Mouse (Mus musculus): Measurements from ENCODE around the gene Asah2. TPM values are rescaled to one million over a fixed set of nuclear protein-coding genes. Genes with fewer than 3 reads are reported as not detected.

Asah2 gene
- polyA plus RNA-seq, 1 experiment from 2014 or later: 0.71 TPM

GRCm38 (mm10) chr19:31953799-31954198 is 154.2 kb downstream of the Asah2 start:
- no peak overlapping the region for H3K27ac ChIP-seq (replicated peaks; ENCODE audit: low read depth, low read length)
- H3K36me3 ChIP-seq (ENCODE audit: control insufficient read depth, insufficient read depth, low read length): no peaks in the 10 kb centered on the region
- no peaks in the 10 kb centered on the region for H3K4me1 ChIP-seq (ENCODE audit: control insufficient read depth, insufficient read depth, low read length)
- WGBS: 74% methylated on average over 2 of the region's 2 CpGs
- H3K27me3 ChIP-seq (ENCODE audit: control insufficient read depth, insufficient read depth, low read length): no peaks in the 10 kb centered on the region
- no peaks in the 10 kb centered on the region for H3K9me3 ChIP-seq (ENCODE audit: control insufficient read depth, low read length)
- H3K4me3 ChIP-seq (replicated peaks; ENCODE audit: low read depth, low read length): no peak overlapping the region
- ATAC-seq (ENCODE audit: low FRiP score, low TSS enrichment): no peak
- H3K4me2 ChIP-seq (ENCODE audit: low read length): no peak overlapping the region
- DNase-seq: no peak
- H3K9ac ChIP-seq (replicated peaks; ENCODE audit: low read length): no peak overlapping the region

- no peaks in the 10 kb centered on the region for H3K9me3 ChIP-seq (ENCODE audit: control insufficient read depth, low read length)
- H3K36me3 ChIP-seq (ENCODE audit: control insufficient read depth, insufficient read depth, low read length): no peaks in the 10 kb centered on the region
- H3K27me3 ChIP-seq (ENCODE audit: control insufficient read depth, insufficient read depth, low read length): no peaks in the 10 kb centered on the region
- H3K4me3 ChIP-seq (replicated peaks; ENCODE audit: low read depth, low read length): no peak overlapping the region
- DNase-seq (no peak), ATAC-seq (ENCODE audit: low FRiP score, low TSS enrichment) (no peak)
- H3K9ac ChIP-seq (replicated peaks; ENCODE audit: low read length): no peak overlapping the region
- WGBS: 86% methylated on average over 7 of the region's 7 CpGs
- no peak overlapping the region for H3K4me2 ChIP-seq (ENCODE audit: low read length)
- H3K4me1 ChIP-seq (ENCODE audit: control insufficient read depth, insufficient read depth, low read length): no peaks in the 10 kb centered on the region
- no peak overlapping the region for H3K27ac ChIP-seq (replicated peaks; ENCODE audit: low read depth, low read length)
Measured at GRCm38 (mm10) chr19:31950793-31951489, 157.1 kb downstream of the Asah2 start.

Other genes starting within 250 kb of the Asah2 start
- gene A1cf, start 239.4 kb downstream of the Asah2 start, polyA plus RNA-seq (2014; fragmentation: Nextera tagmentation; extraction: Ambion mirVana): not detected in 2 replicates

All from midbrain, embryonic 14.5 days (tissue).